Mouse (Mus musculus) myocyte (in vitro differentiated cells): ENCODE data around the gene Taar9. TPM values are rescaled to one million over a fixed set of nuclear protein-coding genes. Genes with fewer than 3 reads are reported as not detected.
"Not testable (repeated sequence)": the region's sequence is repeated elsewhere in the genome, so short reads cannot be mapped to it uniquely, and the experiment has no call there.

Experiments used
- H3K27me3 ChIP-seq: one replicate; pipeline ENCODE4 v1.6.1; 2011; ENCODE audit not compliant: control insufficient read depth, insufficient read depth, insufficient read length
- H3K36me3 ChIP-seq: one replicate; pipeline ENCODE4 v1.6.1; 2011; ENCODE audit not compliant: control insufficient read depth, insufficient read depth
- H3K4me2 ChIP-seq: one replicate; pipeline ENCODE4 v1.6.1; 2011; ENCODE audit warnings: low read depth, control low read depth
- H3K4me3 ChIP-seq: one replicate; pipeline ENCODE4 v1.5.1; 2011; ENCODE audit warnings: mild to moderate bottlenecking, control low read depth, moderate library complexity
- H3K79me2 ChIP-seq: one replicate; pipeline ENCODE4 v1.6.1; 2011; ENCODE audit not compliant: control insufficient read depth, insufficient read depth
- H3ac ChIP-seq: one replicate; pipeline ENCODE4 v1.6.1; 2011; ENCODE audit not compliant: control insufficient read depth, insufficient read length
- CEBPB ChIP-seq: IDR thresholded peaks from 2 replicates; pipeline ENCODE4 v1.6.1; 2011; ENCODE audit warnings: mild to moderate bottlenecking, moderate library complexity; ENCODE audit not compliant: poor library complexity, insufficient read depth, severe bottlenecking
- E2F4 ChIP-seq: IDR thresholded peaks from one replicate; pipeline ENCODE4 v1.6.1; 2011; ENCODE audit warnings: mild to moderate bottlenecking, control low read depth, moderate library complexity; ENCODE audit not compliant: insufficient read depth
- MAX ChIP-seq: IDR thresholded peaks from one replicate; pipeline ENCODE4 v1.6.1; 2011; ENCODE audit warnings: low read depth, mild to moderate bottlenecking, control low read depth
- MYOD1 ChIP-seq, 3 experiments: IDR thresholded peaks; one replicate each; pipeline ENCODE4 v1.6.1; 2011; ENCODE audit warnings: control low read depth in 2 of 3, low read depth in 2 of 3, mild to moderate bottlenecking in 2 of 3, moderate library complexity in 1 of 3; ENCODE audit not compliant: insufficient read length in 2 of 3, control insufficient read depth in 1 of 3
- MYOG ChIP-seq, 3 experiments: IDR thresholded peaks; one replicate each; pipeline ENCODE4 v1.6.1; 2011; ENCODE audit warnings: control low read depth in 2 of 3, low read depth in 2 of 3, mild to moderate bottlenecking in 2 of 3; ENCODE audit not compliant: insufficient read length in 2 of 3, control insufficient read depth in 1 of 3, insufficient read depth in 1 of 3
- POLR2A ChIP-seq: IDR thresholded peaks from one replicate; pipeline ENCODE4 v1.6.1; 2011; ENCODE audit warnings: low read depth, mild to moderate bottlenecking, control low read depth, moderate library complexity; ENCODE audit not compliant: insufficient read length
- POLR2AphosphoS2 ChIP-seq: IDR thresholded peaks from one replicate; pipeline ENCODE4 v1.6.1; 2011; ENCODE audit warnings: low read depth, control low read depth; ENCODE audit not compliant: insufficient read length
- REST ChIP-seq: IDR thresholded peaks from one replicate; pipeline ENCODE4 v1.6.1; 2011; ENCODE audit warnings: mild to moderate bottlenecking, control low read depth, moderate library complexity; ENCODE audit not compliant: insufficient read depth, insufficient read length
- SRF ChIP-seq: IDR thresholded peaks from one replicate; pipeline ENCODE4 v1.6.1; 2011; ENCODE audit warnings: low read depth; ENCODE audit not compliant: control insufficient read depth, insufficient read length
- TCF12 ChIP-seq: IDR thresholded peaks from one replicate; pipeline ENCODE4 v1.6.1; 2011; ENCODE audit warnings: mild to moderate bottlenecking, control low read depth; ENCODE audit not compliant: poor library complexity, insufficient read depth, severe bottlenecking
- TCF3 ChIP-seq: IDR thresholded peaks from one replicate; pipeline ENCODE4 v1.6.1; 2011; ENCODE audit warnings: low read depth, control low read depth; ENCODE audit not compliant: insufficient read length
- USF1 ChIP-seq: IDR thresholded peaks from one replicate; pipeline ENCODE4 v1.6.1; 2011; ENCODE audit warnings: low read depth, mild to moderate bottlenecking, control low read depth, moderate library complexity
- polyA plus RNA-seq: library from polyadenylated mRNA; unstranded; fragments of >200 nt; fragmentation: generic; extraction: Trizol; gene quantifications from one replicate; pipeline ENCODE4 v1.2.1, GENCODE M21; 2012; ENCODE audit warnings: missing spikeins

Gene Taar9
- polyA plus RNA-seq, 1 experiment: not detected

DNA sequence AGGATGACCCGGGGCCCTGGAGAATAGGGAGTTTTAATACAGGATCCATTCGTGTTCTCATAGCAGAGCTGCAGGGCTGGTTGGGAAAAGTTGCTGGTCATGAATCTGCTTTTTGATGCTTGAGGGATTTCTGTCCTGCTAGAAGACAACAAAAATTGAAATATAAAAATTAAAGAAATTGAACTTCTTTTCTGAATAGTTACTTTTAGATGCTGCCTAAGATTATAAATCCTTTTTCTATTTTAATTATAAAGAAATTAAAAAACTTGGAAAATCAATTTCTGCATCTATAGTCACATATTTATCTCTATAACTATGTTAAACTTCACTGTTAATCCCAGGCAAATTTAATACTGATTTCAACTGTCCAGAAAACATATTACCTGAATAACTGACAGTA, 17.1 kb downstream of the Taar9 start, which contains the start of gene Taar8b:
TSS of gene Taar8b (minus strand) at position 101 of the 400 bp plus-strand sequence.
- Histone ChIP-seq H3K27me3 (no peaks in the 10 kb centered on the region), H3ac (no peak within 1 kb of the TSS), H3K4me3 (no peak within 1 kb of the TSS), H3K36me3 (no peaks in the 10 kb centered on the region), H3K79me2 (no peaks in the 10 kb centered on the region), H3K4me2 (no peak within 1 kb of the TSS)
- no peak for TF ChIP-seq SRF
- no peak for TF ChIP-seq REST
- no peak for TF ChIP-seq CEBPB
- no peak for TF ChIP-seq TCF12
- no peak for TF ChIP-seq TCF3
- TF ChIP-seq POLR2AphosphoS2: no peak
- no peak for TF ChIP-seq E2F4
- TF ChIP-seq MYOD1 (IDR thresholded peaks at IDR 0.05; ENCODE audit: control insufficient read depth in 1 of 3, insufficient read length in 2 of 3, low read depth in 2 of 3): no peak
- no peak for TF ChIP-seq USF1
- no peak for TF ChIP-seq MYOG (IDR thresholded peaks at IDR 0.05; ENCODE audit: control insufficient read depth in 1 of 3, insufficient read depth in 1 of 3, insufficient read length in 2 of 3, low read depth in 2 of 3)
- TF ChIP-seq MAX: no peak

DNA sequence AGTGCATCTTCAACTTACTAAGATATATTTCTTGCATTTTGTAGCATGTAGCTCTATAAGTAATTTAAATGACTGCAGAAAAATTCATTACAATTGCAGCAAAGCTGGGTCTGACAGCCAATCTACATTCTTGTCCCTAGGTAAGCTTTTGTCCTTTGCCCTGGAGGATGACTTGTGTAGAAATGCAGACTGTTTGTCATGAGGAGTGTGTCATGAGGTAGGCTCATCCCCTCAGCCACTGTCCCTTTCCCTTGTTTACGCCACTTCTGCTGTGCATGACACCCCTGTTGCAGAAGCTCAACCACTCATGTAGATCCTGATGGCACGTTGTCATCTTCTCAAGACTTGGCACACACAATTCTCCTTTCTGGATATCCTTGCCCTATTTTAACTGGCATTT, 22.2 kb downstream of the Taar9 start:
- H3K27me3 ChIP-seq: peaks cover 5% of the 10 kb centered on the region
- no peak overlapping the region for H3ac ChIP-seq
- H3K4me2 ChIP-seq: no peak overlapping the region
- no peak for TF ChIP-seq TCF3
- no peak for TF ChIP-seq MYOG (IDR thresholded peaks at IDR 0.05; ENCODE audit: control insufficient read depth in 1 of 3, insufficient read depth in 1 of 3, insufficient read length in 2 of 3, low read depth in 2 of 3)
- TF ChIP-seq TCF12: no peak
- TF ChIP-seq MYOD1 (IDR thresholded peaks at IDR 0.05; ENCODE audit: control insufficient read depth in 1 of 3, insufficient read length in 2 of 3, low read depth in 2 of 3): no peak
- no peak for TF ChIP-seq POLR2AphosphoS2
- TF ChIP-seq USF1: no peak
- TF ChIP-seq E2F4: no peak
- TF ChIP-seq REST: no peak
- H3K4me3 ChIP-seq: no peak overlapping the region
- no peaks in the 10 kb centered on the region for H3K36me3 ChIP-seq
- no peaks in the 10 kb centered on the region for H3K79me2 ChIP-seq

DNA sequence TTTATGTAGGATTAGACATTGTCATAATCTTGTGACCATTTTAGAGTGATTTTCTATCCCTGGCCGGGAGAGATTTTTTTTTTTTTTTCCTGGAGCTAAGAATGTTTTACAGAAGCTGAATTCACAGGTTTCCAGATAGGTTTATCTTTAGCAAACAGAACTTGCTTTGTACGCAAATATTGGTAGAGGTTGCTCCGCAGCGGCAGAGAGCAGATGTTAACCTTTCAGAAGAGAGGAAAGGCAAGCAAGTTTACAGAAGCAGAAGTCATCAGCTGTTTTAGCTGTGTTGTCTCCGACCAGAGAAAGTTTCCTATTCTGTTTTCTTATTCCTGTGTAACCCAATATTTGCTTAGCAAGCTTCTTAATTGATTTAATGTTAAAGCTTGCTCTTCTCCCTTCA, 22.8 kb downstream of the Taar9 start:
- H3K4me2 ChIP-seq: no peak overlapping the region
- peaks cover 5% of the 10 kb centered on the region for H3K27me3 ChIP-seq
- no peaks in the 10 kb centered on the region for H3K79me2 ChIP-seq
- no peaks in the 10 kb centered on the region for H3K36me3 ChIP-seq
- TF ChIP-seq E2F4: no peak
- H3ac ChIP-seq: no peak overlapping the region
- no peak overlapping the region for H3K4me3 ChIP-seq

DNA sequence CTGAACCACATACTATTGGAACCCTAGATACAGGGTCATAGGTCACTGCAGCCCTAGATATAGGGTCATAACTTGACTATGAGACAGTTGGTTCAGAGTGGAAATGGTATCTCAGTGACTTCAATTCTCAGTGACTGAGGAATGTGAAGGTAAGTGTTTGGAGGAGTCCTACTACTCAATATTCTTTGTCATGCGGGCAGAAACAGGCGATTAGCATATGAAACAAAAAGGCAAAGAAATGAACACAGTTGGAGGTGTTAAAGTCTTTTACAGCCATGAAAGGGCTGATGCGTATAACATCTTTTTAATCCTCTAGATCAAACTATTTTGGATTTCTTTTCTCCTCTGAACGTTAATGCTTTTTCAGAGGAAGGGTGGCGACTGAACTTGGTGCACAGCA, 23.4 kb downstream of the Taar9 start:
- Histone ChIP-seq H3K27me3 (peaks cover 5% of the 10 kb centered on the region), H3K79me2 (no peaks in the 10 kb centered on the region), H3K4me2 (no peak overlapping the region), H3K4me3 (no peak overlapping the region), H3ac (no peak overlapping the region), H3K36me3 (no peaks in the 10 kb centered on the region)
- TF ChIP-seq REST: no peak
- TF ChIP-seq TCF12: no peak
- TF ChIP-seq MYOD1 (IDR thresholded peaks at IDR 0.05; ENCODE audit: control insufficient read depth in 1 of 3, insufficient read length in 2 of 3, low read depth in 2 of 3): no peak
- TF ChIP-seq USF1: no peak
- no peak for TF ChIP-seq E2F4
- TF ChIP-seq POLR2A: no peak
- no peak for TF ChIP-seq SRF
- no peak for TF ChIP-seq CEBPB

DNA sequence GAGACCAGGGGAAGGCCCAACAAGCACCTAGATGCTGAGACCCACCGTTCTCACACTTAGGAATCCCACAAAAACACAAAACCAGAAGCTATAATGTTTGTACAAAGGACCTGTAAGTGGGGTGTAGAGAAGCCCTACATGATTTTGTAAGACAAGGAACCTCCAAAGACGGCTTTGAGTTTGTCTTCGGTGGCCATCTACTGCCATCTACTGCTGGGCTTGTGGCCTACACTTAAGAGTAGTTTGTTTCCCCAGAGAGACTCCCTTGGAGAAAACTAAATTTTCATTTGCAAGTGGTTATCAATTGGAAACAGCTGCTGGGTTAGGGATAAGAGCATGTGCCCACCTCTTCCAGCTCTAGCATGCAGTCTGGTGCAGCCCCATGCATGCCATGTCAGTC, 29.2 kb downstream of the Taar9 start:
- Histone ChIP-seq H3K79me2 (no peaks in the 10 kb centered on the region), H3K4me2 (no peak overlapping the region), H3ac (no peak overlapping the region), H3K27me3 (peaks cover under 1% of the 10 kb centered on the region), H3K36me3 (no peaks in the 10 kb centered on the region), H3K4me3 (no peak overlapping the region)
- TF ChIP-seq SRF (no peak), MYOD1 (IDR thresholded peaks at IDR 0.05; ENCODE audit: control insufficient read depth in 1 of 3, insufficient read length in 2 of 3, low read depth in 2 of 3) (no peak), MAX (no peak), POLR2A (no peak), MYOG (IDR thresholded peaks at IDR 0.05; ENCODE audit: control insufficient read depth in 1 of 3, insufficient read depth in 1 of 3, insufficient read length in 2 of 3, low read depth in 2 of 3) (no peak), REST (no peak), TCF3 (no peak), TCF12 (no peak), POLR2AphosphoS2 (no peak), CEBPB (no peak), USF1 (no peak), E2F4 (no peak)

DNA sequence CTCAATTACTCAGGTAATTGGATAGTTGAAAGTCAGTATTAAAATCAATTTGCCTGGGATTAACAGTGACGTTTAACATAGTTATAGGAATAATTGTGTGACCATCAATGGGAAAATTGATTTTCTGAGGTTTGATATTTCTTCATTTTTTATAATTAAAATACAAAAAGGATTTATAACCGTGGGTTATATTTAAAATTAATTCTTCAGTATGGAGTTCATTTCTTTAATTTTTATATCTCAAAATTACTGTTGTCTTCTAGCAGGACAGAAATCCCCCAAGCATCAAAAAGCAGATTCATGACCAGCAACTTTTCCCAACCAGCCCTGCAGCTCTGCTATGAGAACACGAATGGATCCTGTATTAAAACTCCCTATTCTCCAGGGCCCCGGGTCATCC, 33.1 kb downstream of the Taar9 start, which contains the start of gene Taar8a:
TSS of gene Taar8a (plus strand) at position 301 of the 400 bp plus-strand sequence.
- not testable (repeated sequence) for H3K4me2 ChIP-seq, H3K27me3 ChIP-seq, H3ac ChIP-seq, H3K36me3 ChIP-seq, H3K79me2 ChIP-seq, H3K4me3 ChIP-seq

DNA sequence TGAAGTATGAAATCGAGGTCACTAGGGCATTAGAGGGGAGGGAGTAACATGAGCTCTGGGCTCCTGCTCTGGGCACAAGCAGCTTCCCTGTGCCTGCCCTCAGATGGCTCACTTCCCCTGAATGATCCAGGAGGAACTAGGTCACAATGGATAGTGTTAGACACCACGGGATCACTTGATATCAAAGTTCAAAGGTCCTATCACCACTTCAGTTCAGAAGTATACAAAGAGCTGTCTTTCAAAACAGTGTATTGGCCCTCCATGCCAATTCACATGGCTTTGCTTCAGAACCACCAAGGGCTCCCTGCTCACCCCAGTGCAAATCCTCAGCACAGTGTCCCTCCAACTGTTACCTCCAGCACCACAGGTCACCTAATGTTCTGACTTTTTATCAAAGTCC, 34.6 kb downstream of the Taar9 start:
- not testable (repeated sequence) for H3K4me2 ChIP-seq, H3ac ChIP-seq, H3K79me2 ChIP-seq, H3K36me3 ChIP-seq, H3K4me3 ChIP-seq, H3K27me3 ChIP-seq
